Mouse (Mus musculus): ENCODE measurements at regions not wholly inside any gene's neighbourhood (a gene's known extent, or its start where the extent isn't known, plus 50 kb on each side); places are given as distances from the start of the nearest gene placed in this dataset.

- no peak for TF ChIP-seq GATA1 (IDR thresholded peaks at IDR 0.05; ENCODE audit: borderline replicate concordance, low read length)
- TF ChIP-seq FLI1 (IDR thresholded peaks at IDR 0.05; ENCODE audit: low read length), result no peak
Observed at GRCm38 (mm10) chr10:122525360-122525759, 77.1 kb downstream of the Avpr1a start.
